Mouse (Mus musculus) brain, embryonic 14.5 days (tissue): Measurements from ENCODE around the gene Serpina3c.

Source experiments
- CTCF ChIP-seq: fragments of 200-500 bp; IDR thresholded peaks from 2 replicates; pipeline ENCODE4 v1.5.1; 2012; ENCODE audit warnings: inconsistent platforms, mild to moderate bottlenecking, moderate library complexity, borderline replicate concordance; ENCODE audit not compliant: insufficient read depth, insufficient read length; ENCODE audit errors: extremely low read depth
- POLR2A ChIP-seq: fragments of 200-500 bp; IDR thresholded peaks from 2 replicates; pipeline ENCODE4 v1.6.1; 2012; ENCODE audit warnings: mild to moderate bottlenecking, inconsistent platforms, borderline replicate concordance; ENCODE audit not compliant: poor library complexity, insufficient read depth, insufficient read length, severe bottlenecking; ENCODE audit errors: extremely low read depth

DNA sequence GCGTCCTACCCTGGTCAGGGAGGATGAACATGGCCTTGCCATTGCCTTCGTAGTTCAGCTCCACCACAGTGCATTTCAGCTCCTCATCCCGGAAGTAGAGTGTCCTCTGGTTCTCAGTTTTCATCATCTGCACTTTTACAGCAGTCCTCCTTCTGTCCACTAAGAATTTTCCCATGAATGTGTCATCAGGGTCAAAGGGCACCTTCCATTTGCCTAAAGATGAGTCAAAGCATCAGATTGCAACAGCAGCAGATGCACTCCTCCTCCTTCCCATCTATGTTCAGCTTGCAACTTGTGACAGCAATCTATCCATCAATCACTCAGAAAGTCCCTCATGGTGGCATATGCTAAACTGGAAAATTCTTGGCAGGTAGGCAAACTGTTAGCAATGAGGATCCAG is 22.0 kb upstream of the Serpina3c start:
- no peak for TF ChIP-seq POLR2A
- no peak for TF ChIP-seq CTCF
